Mouse (Mus musculus) embryonic facial prominence, embryonic 15.5 days (tissue): ENCODE data around the gene Rsc1a1. TPM values are rescaled to one million over a fixed set of nuclear protein-coding genes. Genes with fewer than 3 reads are reported as not detected.

ENCODE experiments used
- ATAC-seq: fragments of 200-750 bp; cut with Nextera tagmentation; 2 replicates; pipeline ENCODE4 v1.8.0; 2017; ENCODE audit warnings: low read depth, moderate TSS enrichment; ENCODE audit not compliant: insufficient number of reproducible peaks, low FRiP score, low TSS enrichment
- H3K27ac ChIP-seq: fragments of 300-500 bp; sonication (generic); replicated peaks from 2 replicates; pipeline ENCODE4 v1.5.1; 2015; ENCODE audit warnings: mild to moderate bottlenecking, inconsistent platforms
- H3K27me3 ChIP-seq: fragments of 300-500 bp; sonication (generic); 2 replicates; pipeline ENCODE4 v1.6.1; 2015; ENCODE audit warnings: inconsistent platforms
- H3K36me3 ChIP-seq: fragments of 300-500 bp; sonication (generic); 2 replicates; pipeline ENCODE4 v1.6.1; 2015; ENCODE audit warnings: mild to moderate bottlenecking, inconsistent platforms
- H3K4me1 ChIP-seq: fragments of 300-500 bp; sonication (generic); 2 replicates; pipeline ENCODE4 v1.6.1; 2015; ENCODE audit warnings: inconsistent platforms
- H3K4me2 ChIP-seq: fragments of 300-500 bp; sonication (generic); replicated peaks from 2 replicates; pipeline ENCODE4 v1.6.1; 2015; ENCODE audit warnings: mild to moderate bottlenecking, inconsistent platforms
- H3K4me3 ChIP-seq: fragments of 300-500 bp; sonication (generic); replicated peaks from 2 replicates; pipeline ENCODE4 v1.5.1; 2015; ENCODE audit warnings: mild to moderate bottlenecking, inconsistent platforms
- H3K9ac ChIP-seq: fragments of 300-500 bp; sonication (generic); 2 replicates; pipeline ENCODE4 v1.6.1; 2015; ENCODE audit warnings: inconsistent platforms
- H3K9me3 ChIP-seq: fragments of 300-500 bp; sonication (generic); replicated peaks from 2 replicates; pipeline ENCODE4 v1.6.1; 2016; ENCODE audit warnings: inconsistent platforms
- WGBS: fragments of 180-500 bp; shearing (Covaris S2); methylation state at CpG from one replicate; pipeline ENCODE4 v1.1.7; 2015; 5-methylcytosine and 5-hydroxymethylcytosine counted together
- polyA plus RNA-seq: library from polyadenylated mRNA; unstranded; fragments of >200 nt; fragmentation: Nextera tagmentation; extraction: Ambion mirVana; gene quantifications from 2 replicates; pipeline ENCODE4 v1.2.1, GENCODE M21; 2015

Gene Rsc1a1
- polyA plus RNA-seq, 1 experiment from 2014 or later, result not detected

DNA sequence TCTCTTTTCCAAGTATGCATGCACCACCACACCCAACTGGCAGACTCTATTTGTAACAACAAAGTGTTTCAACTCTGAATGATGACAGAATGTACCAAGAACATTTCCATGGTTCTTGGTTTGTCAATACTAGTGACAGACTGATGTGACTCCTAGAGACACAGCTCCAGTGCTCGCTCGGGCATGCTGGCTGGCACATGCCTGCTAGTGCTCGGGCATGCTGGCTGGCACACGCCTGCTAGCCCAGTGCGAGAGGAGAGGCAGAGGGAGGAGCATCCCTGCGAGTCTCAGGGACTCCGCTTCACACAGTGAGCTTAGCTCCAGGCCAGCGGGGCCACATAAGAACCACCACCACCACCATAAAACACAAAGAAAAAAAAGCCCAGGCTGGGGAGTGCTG lies 9.3 kb upstream of the Rsc1a1 start:
- H3K9ac ChIP-seq, result no peak overlapping the region
- WGBS, result 90% methylated on average over 8 of the region's 8 CpGs
- ATAC-seq, result no peak
- H3K9me3 ChIP-seq, result no peaks in the 10 kb centered on the region
- no peaks in the 10 kb centered on the region for H3K4me1 ChIP-seq
- no peak overlapping the region for H3K4me2 ChIP-seq
- no peak overlapping the region for H3K4me3 ChIP-seq
- H3K27me3 ChIP-seq, result no peaks in the 10 kb centered on the region
- H3K36me3 ChIP-seq, result peaks cover 91% of the 10 kb centered on the region
- no peak overlapping the region for H3K27ac ChIP-seq

DNA sequence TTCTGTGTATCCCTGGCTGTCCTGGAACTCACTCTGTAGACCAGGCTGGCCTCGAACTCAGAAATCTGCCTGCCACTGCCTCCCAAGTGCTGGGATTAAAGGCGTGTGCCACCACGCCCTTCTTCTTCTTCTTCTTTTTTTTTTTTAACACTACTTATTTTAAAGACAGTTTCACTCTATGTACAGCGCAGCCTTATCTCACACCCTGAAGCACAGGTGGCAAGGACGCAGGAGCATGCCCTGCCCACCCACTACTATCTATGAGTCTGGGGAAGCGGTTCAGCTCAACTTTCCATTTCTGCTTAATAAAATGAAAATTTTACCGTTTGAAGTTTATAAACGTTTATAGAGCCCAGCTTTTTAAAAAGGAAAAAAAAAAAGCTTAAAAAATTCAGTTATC lies 3.1 kb upstream of the Rsc1a1 start:
- Histone ChIP-seq H3K9me3 (no peaks in the 10 kb centered on the region), H3K9ac (no peak overlapping the region), H3K4me2 (no peak overlapping the region), H3K4me1 (no peaks in the 10 kb centered on the region), H3K27me3 (no peaks in the 10 kb centered on the region), H3K27ac (no peak overlapping the region), H3K36me3 (peaks cover 84% of the 10 kb centered on the region), H3K4me3 (no peak overlapping the region)
- 92% methylated on average over 8 of the region's 8 CpGs for WGBS
- ATAC-seq, result no peak

DNA sequence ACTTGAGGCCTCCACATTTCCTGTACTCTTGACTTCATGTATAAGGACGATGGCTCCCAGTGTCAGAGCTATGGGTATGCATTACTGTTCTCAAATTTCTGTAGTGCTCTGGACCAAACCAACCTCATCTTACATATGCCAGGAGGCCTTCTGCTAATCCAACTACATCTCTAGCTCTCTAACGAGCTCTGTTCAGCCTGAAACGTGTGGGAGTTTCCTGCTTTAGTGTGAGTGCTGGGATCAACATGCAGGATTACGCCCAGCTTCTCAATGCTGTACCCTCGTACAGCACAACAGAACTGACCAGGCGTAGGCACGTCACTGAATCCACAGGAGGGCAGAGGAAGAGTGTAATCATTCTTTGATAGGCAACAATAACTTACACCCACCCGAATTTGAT lies 1.1 kb upstream of the Rsc1a1 start:
- Histone ChIP-seq H3K27me3 (no peaks in the 10 kb centered on the region), H3K27ac (no peak overlapping the region), H3K4me3 (no peak overlapping the region), H3K9me3 (no peaks in the 10 kb centered on the region), H3K4me1 (0 out of 2 replicates have a peak, but pooled peaks cover 4% of the 10 kb centered on the region), H3K9ac (no peak overlapping the region), H3K4me2 (no peak overlapping the region), H3K36me3 (peaks cover 74% of the 10 kb centered on the region)
- 73% methylated on average over 8 of the region's 8 CpGs for WGBS
- ATAC-seq, result no peak

DNA sequence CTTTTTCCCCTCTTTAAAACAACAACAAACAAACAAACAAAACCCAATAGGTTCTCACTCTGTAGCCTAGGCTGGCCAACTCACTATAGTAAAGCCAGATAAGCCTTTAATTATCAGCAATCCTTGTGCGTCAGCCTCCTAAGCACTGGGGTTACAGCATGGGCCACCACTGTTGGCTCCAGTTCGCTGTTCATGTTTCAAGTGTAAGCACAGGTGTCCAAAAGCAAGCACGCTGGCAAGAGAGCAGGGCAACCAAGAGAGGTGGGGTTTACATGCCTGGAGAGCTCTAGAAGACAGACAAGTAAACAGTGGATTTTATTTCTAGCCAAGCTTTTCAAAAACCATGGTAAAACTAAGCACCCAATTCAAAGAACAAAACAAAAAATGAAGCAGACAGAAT lies 694 bp upstream of the Rsc1a1 start:
- Histone ChIP-seq H3K4me1 (0 out of 2 replicates have a peak, but pooled peaks cover 4% of the 10 kb centered on the region), H3K27me3 (no peaks in the 10 kb centered on the region), H3K4me3 (no peak overlapping the region), H3K36me3 (peaks cover 69% of the 10 kb centered on the region), H3K9ac (no peak overlapping the region), H3K27ac (no peak overlapping the region), H3K4me2 (no peak overlapping the region), H3K9me3 (no peaks in the 10 kb centered on the region)
- ATAC-seq, result no peak
- 85% methylated on average over 3 of the region's 3 CpGs for WGBS

DNA sequence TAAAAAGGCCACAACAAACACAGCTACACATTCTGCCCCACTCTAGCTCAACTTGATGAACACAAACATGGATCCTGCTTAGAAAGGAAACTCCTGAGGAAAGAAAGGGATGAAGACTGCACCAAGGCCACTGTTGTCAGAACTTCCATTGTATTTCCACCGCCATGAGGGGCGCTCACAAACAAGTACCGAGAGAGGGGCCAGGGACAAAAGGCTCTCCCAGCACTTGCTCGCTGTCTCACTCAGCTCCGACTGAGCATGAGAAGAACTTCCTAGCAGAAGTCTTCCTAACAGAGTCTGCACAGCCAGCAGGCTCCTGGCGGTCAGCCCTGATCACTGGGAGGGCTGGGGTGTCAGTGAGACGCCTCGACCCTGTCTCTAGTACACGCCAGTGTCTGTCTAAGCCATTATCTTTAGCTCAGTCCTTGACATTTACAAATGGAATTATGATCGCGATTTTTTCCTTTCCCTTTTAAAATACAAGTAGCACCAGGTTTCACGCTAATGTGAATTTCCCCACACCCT lies 2.6 kb downstream of the Rsc1a1 start:
- Histone ChIP-seq H3K4me1 (0 out of 2 replicates have a peak, but pooled peaks cover 8% of the 10 kb centered on the region), H3K9ac (no peak overlapping the region), H3K27me3 (no peaks in the 10 kb centered on the region), H3K27ac (no peak overlapping the region), H3K36me3 (peaks cover 43% of the 10 kb centered on the region), H3K4me2 (no peak overlapping the region), H3K9me3 (no peaks in the 10 kb centered on the region), H3K4me3 (no peak overlapping the region)
- ATAC-seq, result no peak
- 75% methylated on average over 12 of the region's 12 CpGs for WGBS

DNA sequence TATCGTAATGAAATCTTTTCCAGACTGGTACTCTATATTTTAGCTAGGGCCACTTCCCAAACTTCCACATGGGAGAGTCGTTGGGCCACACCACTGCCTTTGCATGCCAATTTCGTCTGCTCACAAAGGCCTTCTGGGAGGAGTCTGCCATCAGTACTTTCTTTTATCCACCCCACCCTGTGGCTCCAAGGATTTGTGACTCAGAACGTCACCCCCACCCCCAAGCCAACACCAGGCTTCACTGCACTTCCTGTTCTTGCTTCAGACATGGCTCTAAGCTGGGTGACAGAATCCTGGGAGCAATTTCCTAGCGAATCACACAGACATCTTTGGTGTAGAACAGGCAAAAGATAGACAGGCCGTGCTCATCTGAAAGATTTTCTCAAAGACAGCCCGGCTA lies 3.6 kb downstream of the Rsc1a1 start:
- 0 out of 2 replicates have a peak, but pooled peaks cover 8% of the 10 kb centered on the region for H3K4me1 ChIP-seq
- no peak for ATAC-seq
- no peak overlapping the region for H3K4me2 ChIP-seq
- no peaks in the 10 kb centered on the region for H3K9me3 ChIP-seq
- H3K36me3 ChIP-seq, result peaks cover 38% of the 10 kb centered on the region
- 48% methylated on average over 7 of the region's 7 CpGs for WGBS
- H3K9ac ChIP-seq, result no peak overlapping the region
- H3K27me3 ChIP-seq, result no peaks in the 10 kb centered on the region
- no peak overlapping the region for H3K4me3 ChIP-seq
- no peak overlapping the region for H3K27ac ChIP-seq

DNA sequence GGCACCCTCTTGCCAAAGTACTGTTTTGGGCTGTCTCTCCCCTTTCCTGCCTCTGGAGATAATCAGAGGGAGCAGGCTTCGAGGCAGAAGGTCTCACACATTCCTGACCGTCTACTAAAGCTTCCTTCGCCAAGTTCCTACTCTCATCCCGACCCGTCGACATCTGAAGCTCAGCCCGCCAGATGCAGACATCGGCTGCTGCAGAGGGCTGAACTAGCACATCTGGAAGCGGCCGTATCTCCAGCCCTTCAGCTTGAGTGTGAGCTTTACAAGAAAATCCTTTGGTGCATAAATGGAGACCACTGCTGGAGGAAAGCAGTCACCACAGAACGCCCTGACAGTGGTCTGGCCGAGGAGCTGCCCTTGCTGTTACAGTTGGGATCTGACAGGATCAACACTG lies 4.5 kb downstream of the Rsc1a1 start:
- no peak overlapping the region for H3K4me2 ChIP-seq
- no peak overlapping the region for H3K9ac ChIP-seq
- 32% methylated on average over 12 of the region's 12 CpGs for WGBS
- ATAC-seq, result no peak
- H3K27ac ChIP-seq, result no peak overlapping the region
- peaks cover 31% of the 10 kb centered on the region for H3K36me3 ChIP-seq
- H3K27me3 ChIP-seq, result no peaks in the 10 kb centered on the region
- no peaks in the 10 kb centered on the region for H3K9me3 ChIP-seq
- H3K4me3 ChIP-seq, result no peak overlapping the region
- 0 out of 2 replicates have a peak, but pooled peaks cover 8% of the 10 kb centered on the region for H3K4me1 ChIP-seq

DNA sequence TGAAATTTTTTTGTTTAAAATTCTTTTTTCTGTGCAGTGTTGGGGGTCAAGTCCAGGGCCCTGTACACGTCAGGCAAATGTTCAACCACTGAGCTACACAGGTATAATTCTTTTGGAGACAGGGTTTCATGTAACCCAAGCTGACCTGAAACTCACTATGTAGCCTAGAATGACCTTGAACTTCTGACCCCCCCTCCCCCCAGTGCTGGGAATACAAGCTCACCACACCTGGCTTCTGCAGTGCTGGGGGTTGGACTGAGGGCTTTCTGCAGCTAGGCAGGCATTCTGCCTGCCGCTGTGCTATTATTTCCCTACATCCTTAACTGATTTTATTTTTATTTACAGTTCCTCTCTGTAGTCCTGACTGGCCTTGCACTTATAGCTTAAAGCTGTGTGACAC lies 6.4 kb downstream of the Rsc1a1 start:
- ATAC-seq, result no peak
- Histone ChIP-seq H3K4me3 (no peak overlapping the region), H3K4me1 (0 out of 2 replicates have a peak, but pooled peaks cover 8% of the 10 kb centered on the region), H3K9me3 (no peaks in the 10 kb centered on the region), H3K4me2 (no peak overlapping the region), H3K27ac (no peak overlapping the region), H3K36me3 (peaks cover 12% of the 10 kb centered on the region), H3K27me3 (no peaks in the 10 kb centered on the region), H3K9ac (no peak overlapping the region)
- 74% methylated on average over 2 of the region's 2 CpGs for WGBS

DNA sequence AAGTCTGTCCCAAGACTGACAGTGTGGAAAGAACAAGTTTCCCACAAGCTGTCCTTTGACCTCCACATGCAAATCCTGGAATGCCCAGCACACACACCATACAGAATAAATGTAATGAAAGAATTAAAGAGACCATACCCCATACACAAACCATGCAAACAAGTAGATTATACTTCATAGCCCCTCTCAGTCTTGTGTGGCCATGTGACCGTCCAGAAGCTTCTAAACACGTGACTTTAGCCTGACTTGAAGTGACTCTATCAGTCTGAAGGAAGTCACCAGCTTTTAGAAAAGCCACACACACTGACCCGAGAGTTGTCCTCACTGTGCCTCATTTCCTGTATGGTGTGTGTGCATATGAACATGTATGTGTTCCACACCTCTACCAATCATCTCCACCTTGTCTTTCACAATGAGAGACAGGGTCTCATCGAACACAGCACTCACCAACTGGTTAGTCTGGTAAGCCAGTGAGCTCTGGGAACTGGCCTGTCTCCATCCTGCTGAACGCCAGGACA lies 8.9 kb downstream of the Rsc1a1 start:
- no peak overlapping the region for H3K27ac ChIP-seq
- no peak overlapping the region for H3K9ac ChIP-seq
- no peaks in the 10 kb centered on the region for H3K36me3 ChIP-seq
- 0 out of 2 replicates have a peak, but pooled peaks cover 11% of the 10 kb centered on the region for H3K4me1 ChIP-seq
- no peaks in the 10 kb centered on the region for H3K27me3 ChIP-seq
- H3K4me3 ChIP-seq, result no peak overlapping the region
- WGBS, result 76% methylated on average over 5 of the region's 5 CpGs
- no peaks in the 10 kb centered on the region for H3K9me3 ChIP-seq
- ATAC-seq, result no peak
- H3K4me2 ChIP-seq, result no peak overlapping the region

DNA sequence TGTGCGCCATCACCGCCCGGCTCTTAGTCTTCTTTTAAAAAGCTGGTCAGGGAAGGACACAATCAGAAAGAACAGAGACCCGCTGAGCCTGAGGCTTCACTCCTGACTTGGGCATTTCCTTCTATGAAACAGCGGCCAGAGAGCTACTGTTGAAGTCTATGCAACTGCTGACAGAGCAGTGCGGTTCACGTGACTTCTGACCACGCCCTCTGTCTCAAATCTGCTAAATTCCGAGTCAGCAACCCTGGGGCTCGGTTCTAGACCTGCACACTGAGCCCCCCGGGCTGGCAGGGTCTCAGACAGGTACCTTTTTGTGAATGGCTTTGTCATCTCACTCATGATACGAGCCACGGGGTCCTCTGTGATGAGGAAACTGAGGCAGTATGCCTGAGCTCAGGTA lies 13.1 kb downstream of the Rsc1a1 start:
- no peaks in the 10 kb centered on the region for H3K9me3 ChIP-seq
- no peak overlapping the region for H3K4me3 ChIP-seq
- ATAC-seq, result no peak
- no peaks in the 10 kb centered on the region for H3K36me3 ChIP-seq
- H3K9ac ChIP-seq, result no peak overlapping the region
- WGBS, result 73% methylated on average over 13 of the region's 13 CpGs
- no peaks in the 10 kb centered on the region for H3K27me3 ChIP-seq
- no peak overlapping the region for H3K4me2 ChIP-seq
- H3K4me1 ChIP-seq, result 0 out of 2 replicates have a peak, but pooled peaks cover 10% of the 10 kb centered on the region
- no peak overlapping the region for H3K27ac ChIP-seq

DNA sequence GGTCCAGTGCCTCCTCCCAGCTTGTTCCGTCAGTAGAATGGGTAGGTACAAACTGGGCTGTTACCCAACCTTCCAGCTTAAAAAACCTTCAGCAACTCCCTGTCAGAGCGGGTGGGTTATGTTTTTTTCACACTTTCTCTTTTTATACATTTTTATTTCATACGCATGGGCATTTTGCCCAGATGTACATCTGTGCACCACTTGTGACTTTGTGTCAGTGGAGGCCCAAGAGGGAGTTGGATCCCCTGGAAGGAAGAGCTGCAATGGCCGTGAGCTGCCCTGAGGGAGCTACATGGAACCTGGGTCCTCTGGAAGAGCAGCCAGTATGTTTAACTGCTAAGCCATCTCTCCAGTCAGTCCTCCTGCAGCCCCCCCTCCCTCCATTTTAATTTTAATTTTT lies 14.0 kb downstream of the Rsc1a1 start:
- Histone ChIP-seq H3K4me1 (0 out of 2 replicates have a peak, but pooled peaks cover 10% of the 10 kb centered on the region), H3K36me3 (no peaks in the 10 kb centered on the region), H3K27me3 (no peaks in the 10 kb centered on the region), H3K9ac (no peak overlapping the region), H3K27ac (no peak overlapping the region; the same call in 1 of the 2 replicates), H3K9me3 (no peaks in the 10 kb centered on the region), H3K4me2 (no peak overlapping the region), H3K4me3 (no peak overlapping the region)
- no peak for ATAC-seq
- 34% methylated on average over 4 of the region's 4 CpGs for WGBS
